Mouse (Mus musculus) embryonic facial prominence, embryonic 10.5 days (tissue): ENCODE results near the gene Cnbp. TPM values are rescaled to one million over a fixed set of nuclear protein-coding genes. Genes with fewer than 3 reads are reported as not detected.

Experiments
- DNase-seq: peaks from one replicate; pipeline ENCODE4 v3.0.0-alpha.2; 2017; ENCODE audit warnings: low spot score
- H3K27ac ChIP-seq: fragments of 300-500 bp; sonication (generic); replicated peaks from 2 replicates; pipeline ENCODE4 v1.5.1; 2016; ENCODE audit warnings: mild to moderate bottlenecking
- H3K27me3 ChIP-seq: fragments of 300-500 bp; sonication (generic); replicated peaks from 2 replicates; pipeline ENCODE4 v1.6.1; 2016; ENCODE audit warnings: low read depth, mild to moderate bottlenecking; ENCODE audit not compliant: poor library complexity, severe bottlenecking
- H3K36me3 ChIP-seq: fragments of 300-500 bp; sonication (generic); replicated peaks from 2 replicates; pipeline ENCODE4 v1.6.1; 2016; ENCODE audit warnings: mild to moderate bottlenecking, moderate library complexity
- H3K4me1 ChIP-seq: fragments of 300-500 bp; sonication (generic); 2 replicates; pipeline ENCODE4 v1.6.1; 2016
- H3K4me3 ChIP-seq: fragments of 300-500 bp; sonication (generic); 2 replicates; pipeline ENCODE4 v1.5.1; 2016; ENCODE audit warnings: mild to moderate bottlenecking, moderate library complexity
- H3K9me3 ChIP-seq: fragments of 300-500 bp; sonication (generic); 2 replicates; pipeline ENCODE4 v1.6.1; 2016; ENCODE audit warnings: mild to moderate bottlenecking
- WGBS: fragments of 180-500 bp; shearing (Covaris S2); methylation state at CpG from one replicate; pipeline ENCODE4 v1.1.7; 2016; 5-methylcytosine and 5-hydroxymethylcytosine counted together
- polyA plus RNA-seq: library from polyadenylated mRNA; unstranded; fragments of >200 nt; fragmentation: Nextera tagmentation; extraction: Ambion mirVana; gene quantifications from 2 replicates; pipeline ENCODE4 v1.2.1, GENCODE M21; 2016

The Cnbp gene
- polyA plus RNA-seq, 1 experiment from 2014 or later: 1,409 TPM

GRCm38 (mm10) chr6:87810311-87810710, 40.6 kb downstream of the Cnbp start:
- H3K27ac ChIP-seq: no peak overlapping the region
- peaks cover 11% of the 10 kb centered on the region for H3K27me3 ChIP-seq
- H3K36me3 ChIP-seq: peaks cover 22% of the 10 kb centered on the region
- peaks cover 33% of the 10 kb centered on the region for H3K4me1 ChIP-seq
- no peaks in the 10 kb centered on the region for H3K9me3 ChIP-seq
- H3K4me3 ChIP-seq: peak overlapping the region; percentile 78
- no peak for DNase-seq
- WGBS: 46% methylated on average over 6 of the region's 6 CpGs

- Histone ChIP-seq H3K27me3 (peaks cover 11% of the 10 kb centered on the region), H3K9me3 (no peaks in the 10 kb centered on the region), H3K27ac (no peak overlapping the region), H3K36me3 (peaks cover 16% of the 10 kb centered on the region), H3K4me3 (no peak overlapping the region), H3K4me1 (peaks cover 33% of the 10 kb centered on the region)
- 91% methylated on average over 6 of the region's 6 CpGs for WGBS
- no peak for DNase-seq
These were observed 41.2 kb downstream of the Cnbp start for GRCm38 (mm10) chr6:87809651-87810161.

GRCm38 (mm10) chr6:87809144-87809543, 41.8 kb downstream of the Cnbp start:
- Histone ChIP-seq H3K36me3 (peaks cover 12% of the 10 kb centered on the region), H3K4me1 (peaks cover 33% of the 10 kb centered on the region), H3K27ac (no peak overlapping the region), H3K27me3 (peaks cover 11% of the 10 kb centered on the region), H3K4me3 (no peak overlapping the region), H3K9me3 (no peaks in the 10 kb centered on the region)
- DNase-seq: no peak
- 99% methylated on average over 2 of the region's 2 CpGs for WGBS

- Histone ChIP-seq H3K4me3 (no peak overlapping the region), H3K36me3 (peaks cover 7% of the 10 kb centered on the region), H3K9me3 (no peaks in the 10 kb centered on the region), H3K27ac (no peak overlapping the region), H3K27me3 (peaks cover 11% of the 10 kb centered on the region), H3K4me1 (peaks cover 33% of the 10 kb centered on the region)
- WGBS: 78% methylated on average over 3 of the region's 3 CpGs
- no peak for DNase-seq
These were observed 42.4 kb downstream of the Cnbp start for GRCm38 (mm10) chr6:87808521-87808920.

DNA sequence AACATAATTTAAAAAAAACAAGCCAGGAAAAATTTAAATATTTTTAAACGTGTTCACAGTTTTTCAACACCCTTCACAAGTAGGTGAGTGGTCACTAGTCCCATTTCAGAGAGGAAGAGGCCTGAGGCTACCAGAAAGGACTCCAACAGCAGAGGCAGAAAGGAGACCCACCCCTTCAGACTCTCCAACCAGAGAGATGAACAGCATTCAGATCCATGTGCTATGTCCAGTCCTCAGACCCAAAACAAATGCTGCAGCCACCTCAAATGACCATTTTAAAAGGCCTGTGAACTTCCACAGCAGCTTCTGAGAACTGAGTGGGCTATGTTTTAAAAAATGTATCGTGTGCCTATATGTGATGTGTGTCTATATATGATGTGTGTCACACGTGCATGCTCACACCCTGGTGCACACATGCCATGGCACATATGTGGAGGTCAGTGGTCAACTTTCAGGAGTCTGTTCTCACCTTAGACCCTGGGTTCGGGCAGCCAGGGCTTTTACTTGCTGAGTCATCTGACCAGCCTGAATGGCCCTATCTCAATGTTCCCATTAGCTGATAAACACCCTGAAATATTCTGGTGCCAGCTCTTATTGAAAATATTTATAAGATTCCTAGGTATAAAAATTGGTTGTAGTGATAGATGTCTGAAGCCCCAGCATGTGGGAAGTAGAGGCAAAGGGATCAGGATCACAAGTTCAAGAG, 43.0 kb downstream of the Cnbp start:
- Histone ChIP-seq H3K27me3 (peaks cover 11% of the 10 kb centered on the region), H3K36me3 (0 out of 2 replicates have a peak, but pooled peaks cover 6% of the 10 kb centered on the region), H3K4me3 (no peak overlapping the region), H3K9me3 (no peaks in the 10 kb centered on the region), H3K27ac (no peak overlapping the region), H3K4me1 (peaks cover 33% of the 10 kb centered on the region)
- no peak for DNase-seq
- WGBS: 86% methylated on average over 4 of the region's 4 CpGs

DNA sequence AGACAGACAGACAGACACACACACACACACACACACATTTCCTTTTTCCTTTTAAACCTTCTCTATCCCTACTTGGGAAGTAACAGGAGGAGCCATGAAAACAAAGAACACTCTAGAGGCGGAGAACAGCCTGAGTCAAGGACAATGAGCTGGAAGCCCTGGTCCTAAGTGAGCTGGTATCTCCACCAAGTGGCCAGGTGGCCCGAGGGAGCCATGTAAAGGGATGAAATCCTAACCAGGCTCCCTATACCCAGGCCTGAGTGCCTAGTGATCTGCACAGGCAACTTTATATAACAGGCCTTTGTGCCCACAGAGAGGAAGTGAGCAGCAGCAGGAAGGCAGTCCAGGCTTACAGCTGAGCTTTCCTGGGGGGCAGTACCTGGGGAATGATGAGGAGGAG, 44.0 kb downstream of the Cnbp start:
- 49% methylated on average over 2 of the region's 2 CpGs for WGBS
- 0 out of 2 replicates have a peak, but pooled peaks cover 6% of the 10 kb centered on the region for H3K36me3 ChIP-seq
- H3K9me3 ChIP-seq: no peaks in the 10 kb centered on the region
- H3K4me3 ChIP-seq: no peak overlapping the region
- H3K4me1 ChIP-seq: peaks cover 25% of the 10 kb centered on the region
- no peak for DNase-seq
- H3K27ac ChIP-seq: no peak overlapping the region
- H3K27me3 ChIP-seq: peaks cover 11% of the 10 kb centered on the region

DNA sequence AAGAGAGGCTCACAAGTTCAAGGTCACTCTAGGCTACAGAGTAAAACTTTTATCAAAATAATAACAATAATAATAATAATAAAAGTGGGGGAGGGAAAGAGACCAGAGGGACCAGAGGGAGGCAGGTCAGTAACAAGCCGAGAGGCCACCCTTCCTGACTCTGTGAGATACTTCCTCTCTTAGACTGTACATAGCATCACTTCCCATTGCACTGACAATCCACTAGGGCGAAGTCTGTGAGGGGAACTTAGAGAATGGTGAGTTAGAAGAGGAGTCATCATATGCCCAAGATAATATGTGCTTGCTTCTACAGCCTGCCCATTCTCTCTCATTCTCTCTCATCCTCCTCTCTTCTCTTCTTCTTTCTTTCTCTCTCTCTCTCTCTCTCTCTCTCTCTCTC, 44.9 kb downstream of the Cnbp start:
- WGBS: 79% methylated on average over 2 of the region's 2 CpGs
- H3K4me1 ChIP-seq: peaks cover 17% of the 10 kb centered on the region
- H3K4me3 ChIP-seq: no peak overlapping the region
- 0 out of 2 replicates have a peak, but pooled peaks cover 6% of the 10 kb centered on the region for H3K36me3 ChIP-seq
- no peak for DNase-seq
- no peaks in the 10 kb centered on the region for H3K9me3 ChIP-seq
- no peak overlapping the region for H3K27ac ChIP-seq
- H3K27me3 ChIP-seq: peaks cover 11% of the 10 kb centered on the region

GRCm38 (mm10) chr6:87805448-87805847, 45.5 kb downstream of the Cnbp start:
- Histone ChIP-seq H3K27me3 (peaks cover 11% of the 10 kb centered on the region), H3K4me3 (no peak overlapping the region), H3K27ac (no peak overlapping the region), H3K36me3 (0 out of 2 replicates have a peak, but pooled peaks cover 6% of the 10 kb centered on the region), H3K9me3 (no peaks in the 10 kb centered on the region), H3K4me1 (peaks cover 11% of the 10 kb centered on the region)
- no peak for DNase-seq
- 91% methylated on average over 7 of the region's 7 CpGs for WGBS

GRCm38 (mm10) chr6:87804886-87805285, 46.0 kb downstream of the Cnbp start:
- 0 out of 2 replicates have a peak, but pooled peaks cover 6% of the 10 kb centered on the region for H3K36me3 ChIP-seq
- DNase-seq: no peak
- 85% methylated on average over 7 of the region's 7 CpGs for WGBS

DNA sequence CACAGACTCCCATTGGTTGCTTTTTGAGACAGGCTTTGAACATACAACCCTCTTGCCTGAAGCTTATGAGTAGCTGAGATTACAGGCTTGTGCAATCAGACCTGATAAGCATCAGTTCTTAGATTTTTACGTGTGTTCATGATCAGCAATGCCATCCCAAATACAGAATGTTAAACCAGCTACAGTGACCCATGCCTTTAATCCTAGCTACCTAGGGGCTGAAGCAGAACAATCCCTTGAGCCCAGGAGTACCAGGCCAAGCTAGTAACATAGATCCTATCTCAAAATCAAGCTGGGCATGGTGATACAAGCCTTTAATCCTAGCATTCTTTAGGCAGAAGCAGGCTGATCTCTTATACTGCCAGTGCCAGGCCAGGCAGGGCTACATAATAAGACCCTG, 46.9 kb downstream of the Cnbp start:
- no peaks in the 10 kb centered on the region for H3K27me3 ChIP-seq
- H3K4me1 ChIP-seq: 0 out of 2 replicates have a peak, but pooled peaks cover 4% of the 10 kb centered on the region
- H3K27ac ChIP-seq: no peak overlapping the region
- H3K36me3 ChIP-seq: 0 out of 2 replicates have a peak, but pooled peaks cover 6% of the 10 kb centered on the region
- no peak for DNase-seq
- WGBS: 87% methylated on average over 1 of the region's 1 CpGs
- no peaks in the 10 kb centered on the region for H3K9me3 ChIP-seq
- H3K4me3 ChIP-seq: no peak overlapping the region

More at GRCm38 (mm10) chr6:87804886-87805285, 46.0 kb downstream of the Cnbp start:
- H3K27ac ChIP-seq: no peak overlapping the region
- no peaks in the 10 kb centered on the region for H3K9me3 ChIP-seq
- no peak overlapping the region for H3K4me3 ChIP-seq
- peaks cover 6% of the 10 kb centered on the region for H3K27me3 ChIP-seq
- H3K4me1 ChIP-seq: 0 out of 2 replicates have a peak, but pooled peaks cover 8% of the 10 kb centered on the region

DNA sequence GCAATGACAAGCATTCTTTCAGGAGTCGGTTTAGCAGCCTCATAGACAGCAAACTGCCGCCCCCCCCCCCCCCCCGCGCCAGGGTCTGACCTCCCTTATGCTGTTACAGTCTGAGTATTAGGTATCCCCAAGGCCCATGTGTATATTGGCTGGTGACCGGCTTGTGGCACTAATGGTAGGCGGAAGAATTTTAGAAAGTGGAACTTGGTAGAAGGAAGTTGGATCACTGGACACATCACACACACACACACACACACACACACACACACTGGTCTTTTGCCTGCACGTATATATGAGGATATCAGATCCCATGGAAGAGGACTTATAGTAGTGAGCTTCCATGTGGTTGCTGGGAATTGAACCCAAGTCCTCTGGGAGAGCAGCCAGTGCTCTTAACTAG, 48.4 kb downstream of the Cnbp start:
- no peak for DNase-seq
- Histone ChIP-seq H3K9me3 (no peaks in the 10 kb centered on the region), H3K4me3 (no peak overlapping the region), H3K27ac (no peak overlapping the region), H3K27me3 (no peaks in the 10 kb centered on the region), H3K4me1 (0 out of 2 replicates have a peak, but pooled peaks cover 4% of the 10 kb centered on the region), H3K36me3 (0 out of 2 replicates have a peak, but pooled peaks cover 6% of the 10 kb centered on the region)
- 83% methylated on average over 7 of the region's 7 CpGs for WGBS

DNA sequence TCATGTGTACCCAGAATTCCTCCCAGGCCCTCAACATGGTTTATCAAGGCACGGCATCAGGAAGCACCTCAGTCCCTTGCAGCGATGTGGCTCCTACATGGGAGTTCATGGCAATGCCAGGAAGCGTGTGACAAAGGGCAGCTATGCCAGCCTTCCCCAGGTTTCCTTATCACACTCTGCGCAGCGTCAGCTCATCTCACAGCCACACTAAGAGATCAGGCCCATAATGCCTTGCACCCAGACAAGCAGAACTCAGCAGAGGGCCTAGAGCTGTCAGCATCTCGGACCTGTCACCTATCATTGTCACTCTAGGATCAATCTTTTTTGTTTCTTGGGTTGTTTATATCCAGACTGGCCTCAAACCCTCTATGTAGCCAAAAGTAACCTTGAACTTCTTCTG, 51.3 kb downstream of the Cnbp start:
- DNase-seq: no peak
- Histone ChIP-seq H3K9me3 (no peaks in the 10 kb centered on the region), H3K27ac (no peak overlapping the region), H3K4me1 (0 out of 2 replicates have a peak, but pooled peaks cover 7% of the 10 kb centered on the region), H3K4me3 (no peak overlapping the region), H3K36me3 (0 out of 2 replicates have a peak, but pooled peaks cover 2% of the 10 kb centered on the region), H3K27me3 (no peaks in the 10 kb centered on the region)
- 88% methylated on average over 6 of the region's 6 CpGs for WGBS

GRCm38 (mm10) chr6:87797321-87797720, 53.6 kb downstream of the Cnbp start:
- WGBS: 50% methylated on average over 2 of the region's 2 CpGs
- H3K9me3 ChIP-seq: no peaks in the 10 kb centered on the region

More at GRCm38 (mm10) chr6:87797321-87797720, 53.6 kb downstream of the Cnbp start:
- H3K27me3 ChIP-seq: no peaks in the 10 kb centered on the region
- H3K4me3 ChIP-seq: no peak overlapping the region
- H3K36me3 ChIP-seq: peaks cover 5% of the 10 kb centered on the region
- DNase-seq: no peak
- H3K4me1 ChIP-seq: 0 out of 2 replicates have a peak, but pooled peaks cover 7% of the 10 kb centered on the region
- H3K27ac ChIP-seq: no peak overlapping the region
